Mouse (Mus musculus) intestine, postnatal 0 days (tissue): ENCODE data around the gene Kalrn. TPM values are rescaled to one million over a fixed set of nuclear protein-coding genes. Genes with fewer than 3 reads are reported as not detected.

Source experiments
- ATAC-seq: fragments of 200-750 bp; cut with Nextera tagmentation; 2 replicates; pipeline ENCODE4 v1.8.0; 2017; ENCODE audit warnings: mild to moderate bottlenecking, moderate TSS enrichment, moderate library complexity
- H3K27ac ChIP-seq: fragments of 300-500 bp; sonication (generic); 2 replicates; pipeline ENCODE4 v1.5.1; 2014; ENCODE audit warnings: mild to moderate bottlenecking, low read depth, low read length, moderate library complexity
- H3K27me3 ChIP-seq: fragments of 300-500 bp; sonication (generic); replicated peaks from 2 replicates; pipeline ENCODE4 v1.6.1; 2014; ENCODE audit warnings: low read length, mixed read lengths; ENCODE audit not compliant: control insufficient read depth, insufficient read depth
- H3K36me3 ChIP-seq: fragments of 300-500 bp; sonication (generic); 2 replicates; pipeline ENCODE4 v1.6.1; 2014; ENCODE audit warnings: mild to moderate bottlenecking, moderate library complexity; ENCODE audit not compliant: control insufficient read depth, insufficient read depth
- H3K4me1 ChIP-seq: fragments of 300-500 bp; sonication (generic); replicated peaks from 2 replicates; pipeline ENCODE4 v1.6.1; 2014; ENCODE audit warnings: antibody characterized with exemption, low read length, mixed read lengths; ENCODE audit not compliant: control insufficient read depth, insufficient read depth
- H3K4me2 ChIP-seq: fragments of 300-500 bp; sonication (generic); replicated peaks from 2 replicates; pipeline ENCODE4 v1.6.1; 2014; ENCODE audit warnings: low read depth, mild to moderate bottlenecking, moderate library complexity
- H3K4me3 ChIP-seq: fragments of 300-500 bp; sonication (generic); 2 replicates; pipeline ENCODE4 v1.5.1; 2014; ENCODE audit warnings: low read depth, low read length
- H3K9ac ChIP-seq: fragments of 300-500 bp; sonication (generic); 2 replicates; pipeline ENCODE4 v1.6.1; 2014; ENCODE audit warnings: mild to moderate bottlenecking, low read depth, low read length
- H3K9me3 ChIP-seq: fragments of 300-500 bp; sonication (generic); 2 replicates; pipeline ENCODE4 v1.6.1; 2016; ENCODE audit warnings: mixed run types; ENCODE audit not compliant: control insufficient read depth
- CTCF ChIP-seq: sonication (generic); IDR thresholded peaks from 2 replicates; pipeline ENCODE4 v1.5.1; 2016; ENCODE audit warnings: low read depth, mild to moderate bottlenecking, control low read depth, antibody characterized with exemption, moderate library complexity
- WGBS: fragments of 180-500 bp; shearing (Covaris S2); extraction: QIAGEN DNeasy Blood & Tissue Kit; methylation state at CpG from one replicate; pipeline ENCODE4 v1.1.7; 2014; 5-methylcytosine and 5-hydroxymethylcytosine counted together
- polyA plus RNA-seq: library from polyadenylated mRNA; unstranded; fragments of >200 nt; fragmentation: Nextera tagmentation; extraction: Ambion mirVana; gene quantifications from 2 replicates; pipeline ENCODE4 v1.2.1, GENCODE M21; 2015

The Kalrn gene
- polyA plus RNA-seq, 1 experiment from 2014 or later, result 7.5 TPM

GRCm38 (mm10) chr16:34401216-34401615 lies 172.1 kb downstream of the Kalrn start:
- 72% methylated on average over 1 of the region's 1 CpGs for WGBS

GRCm38 (mm10) chr16:34400102-34400728 lies 173.1 kb downstream of the Kalrn start:
- no peak for ATAC-seq
- 43% methylated on average over 13 of the region's 13 CpGs for WGBS
- H3K4me1 ChIP-seq, result no peaks in the 10 kb centered on the region

More at GRCm38 (mm10) chr16:34401216-34401615, 172.1 kb downstream of the Kalrn start:
- Histone ChIP-seq H3K4me3 (no peak overlapping the region), H3K4me1 (no peaks in the 10 kb centered on the region), H3K36me3 (no peaks in the 10 kb centered on the region), H3K27ac (no peak overlapping the region), H3K27me3 (no peaks in the 10 kb centered on the region), H3K4me2 (no peak overlapping the region), H3K9ac (no peak overlapping the region), H3K9me3 (no peaks in the 10 kb centered on the region)
- no peak for ATAC-seq
- TF ChIP-seq CTCF, result no peak

GRCm38 (mm10) chr16:34395221-34395811 lies 178.0 kb downstream of the Kalrn start:
- Histone ChIP-seq H3K27ac (no peak overlapping the region), H3K4me3 (no peak overlapping the region), H3K9me3 (no peaks in the 10 kb centered on the region), H3K4me1 (no peaks in the 10 kb centered on the region), H3K36me3 (no peaks in the 10 kb centered on the region), H3K4me2 (no peak overlapping the region), H3K9ac (no peak overlapping the region), H3K27me3 (no peaks in the 10 kb centered on the region)
- ATAC-seq, result no peak
- TF ChIP-seq CTCF, result no peak

More at GRCm38 (mm10) chr16:34400102-34400728, 173.1 kb downstream of the Kalrn start:
- Histone ChIP-seq H3K36me3 (no peaks in the 10 kb centered on the region), H3K27ac (no peak overlapping the region), H3K27me3 (no peaks in the 10 kb centered on the region), H3K4me2 (no peak overlapping the region), H3K9me3 (no peaks in the 10 kb centered on the region), H3K9ac (no peak overlapping the region), H3K4me3 (no peak overlapping the region)
- no peak for TF ChIP-seq CTCF

GRCm38 (mm10) chr16:34389520-34390271 lies 183.6 kb downstream of the Kalrn start:
- no peaks in the 10 kb centered on the region for H3K4me1 ChIP-seq
- H3K9me3 ChIP-seq, result no peaks in the 10 kb centered on the region
- 67% methylated on average over 5 of the region's 5 CpGs for WGBS
- no peak overlapping the region for H3K9ac ChIP-seq
- ATAC-seq, result no peak
- no peak overlapping the region for H3K27ac ChIP-seq
- TF ChIP-seq CTCF, result no peak
- no peaks in the 10 kb centered on the region for H3K27me3 ChIP-seq
- no peak overlapping the region for H3K4me3 ChIP-seq
- H3K4me2 ChIP-seq, result no peak overlapping the region
- H3K36me3 ChIP-seq, result no peaks in the 10 kb centered on the region

- WGBS, result 85% methylated on average over 6 of the region's 6 CpGs
These were observed 184.5 kb downstream of the Kalrn start for GRCm38 (mm10) chr16:34388871-34389270.

GRCm38 (mm10) chr16:34385065-34385464 lies 188.3 kb downstream of the Kalrn start:
- 88% methylated on average over 8 of the region's 8 CpGs for WGBS
- no peak for TF ChIP-seq CTCF
- Histone ChIP-seq H3K4me3 (no peak overlapping the region), H3K27me3 (no peaks in the 10 kb centered on the region), H3K9ac (no peak overlapping the region), H3K9me3 (no peaks in the 10 kb centered on the region), H3K4me2 (no peak overlapping the region), H3K27ac (no peak overlapping the region), H3K36me3 (no peaks in the 10 kb centered on the region), H3K4me1 (no peaks in the 10 kb centered on the region)
- no peak for ATAC-seq

More at GRCm38 (mm10) chr16:34388871-34389270, 184.5 kb downstream of the Kalrn start:
- no peaks in the 10 kb centered on the region for H3K27me3 ChIP-seq
- TF ChIP-seq CTCF, result no peak
- H3K9me3 ChIP-seq, result no peaks in the 10 kb centered on the region
- no peaks in the 10 kb centered on the region for H3K4me1 ChIP-seq
- H3K4me3 ChIP-seq, result no peak overlapping the region
- no peak for ATAC-seq
- H3K4me2 ChIP-seq, result no peak overlapping the region
- H3K36me3 ChIP-seq, result no peaks in the 10 kb centered on the region
- no peak overlapping the region for H3K27ac ChIP-seq
- H3K9ac ChIP-seq, result no peak overlapping the region
